In the genomic region with DNA sequence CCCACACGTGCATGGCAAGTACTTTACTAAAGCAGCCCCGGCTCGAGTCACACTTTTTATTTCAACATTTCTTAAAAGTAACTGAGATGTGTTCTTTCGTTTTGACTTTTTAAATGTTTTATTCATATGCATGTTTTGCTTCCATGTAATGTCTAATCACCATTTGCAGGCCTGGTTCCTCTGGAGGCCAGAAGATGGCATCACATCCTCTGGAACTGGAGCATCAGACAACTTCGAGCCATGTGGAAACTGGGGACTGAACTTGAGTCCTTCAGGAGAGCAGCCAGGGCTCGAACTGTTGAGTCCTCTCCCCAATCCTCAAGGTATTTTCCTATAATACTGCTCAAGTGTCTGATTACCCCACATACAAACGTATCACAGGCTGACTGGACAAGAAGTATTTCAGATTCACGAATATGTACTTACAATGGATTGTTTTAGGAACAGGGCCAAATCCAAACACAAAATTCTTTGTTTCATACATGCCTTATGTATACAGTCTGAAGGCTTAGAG, we compare ENCODE assay signal across 10 mouse cellular contexts. TPM values are rescaled to one million over a fixed set of nuclear protein-coding genes. Genes with fewer than 3 reads are reported as not detected.
A peak's percentile ranks its signal among the peaks of the same experiment; 100 is the strongest.
DNase-seq lines count a peak whose midpoint lies in the region; ATAC-seq and TF ChIP-seq lines count a peak whose summit lies in the region.
"Had no signal": no experiment of that assay in that cellular context is flagged by ENCODE, and none has a peak within 500 bp of the region (broad histone marks: within the 10 kb centered on the region; RNA-seq: fewer than 3 reads in every experiment).

No protein-coding gene starts in this region.

- no peak overlapping the region for H3K4me3 ChIP-seq in intestine, postnatal 0 days (ENCODE audit: low read depth, low read length)
- H3K4me3 ChIP-seq in intestine, embryonic 15.5 days (replicated peaks): no peak overlapping the region
- H3K4me3 ChIP-seq in lung, embryonic 16.5 days (ENCODE audit: low read length): no peak overlapping the region
- no peak overlapping the region for H3K4me3 ChIP-seq in stomach, postnatal 0 days (ENCODE audit: low read depth, low read length)
- H3K4me3 ChIP-seq: forebrain, embryonic 10.5 days had no signal

- H3K4me1 ChIP-seq in intestine, postnatal 0 days (replicated peaks; ENCODE audit: control insufficient read depth, insufficient read depth, low read length): no peaks in the 10 kb centered on the region
- no peaks in the 10 kb centered on the region for H3K4me1 ChIP-seq in intestine, embryonic 15.5 days (replicated peaks)
- H3K4me1 ChIP-seq in lung, embryonic 16.5 days (replicated peaks; ENCODE audit: control insufficient read depth, insufficient read depth, low read length): peaks cover 8% of the 10 kb centered on the region
- H3K4me1 ChIP-seq in stomach, postnatal 0 days (replicated peaks; ENCODE audit: control insufficient read depth, insufficient read depth): no peaks in the 10 kb centered on the region
- H3K4me1 ChIP-seq: forebrain, embryonic 10.5 days had no signal

- ATAC-seq in intestine, postnatal 0 days: no peak
- no peak; the same call in 1 of the 2 replicates for ATAC-seq in intestine, embryonic 15.5 days
- peak; percentile 31; the same call in 1 of the 2 replicates for ATAC-seq in lung, embryonic 16.5 days (ENCODE audit: low read depth)
- ATAC-seq in stomach, postnatal 0 days (ENCODE audit: low FRiP score, low TSS enrichment): no peak

- H3K9ac ChIP-seq in intestine, postnatal 0 days (ENCODE audit: low read depth, low read length): no peak overlapping the region
- no peak overlapping the region for H3K9ac ChIP-seq in intestine, embryonic 15.5 days
- H3K9ac ChIP-seq in lung, embryonic 16.5 days (ENCODE audit: low read length): no peak overlapping the region
- H3K9ac ChIP-seq in stomach, postnatal 0 days (ENCODE audit: low read length): no peak overlapping the region

- DNase-seq in lung, postnatal 25 days (ENCODE audit: low spot score): no peak
- peak; percentile 36 for DNase-seq in R1 (ENCODE audit: low read depth, low spot score)
- DNase-seq in stomach, postnatal 0 days (ENCODE audit: low spot score): no peak
- no peak for DNase-seq in spleen, adult 12 weeks (ENCODE audit: low spot score)
- DNase-seq: cerebellum, postnatal 36 days; left cerebral cortex, postnatal 4 days had no signal

- H3K4me2 ChIP-seq in intestine, postnatal 0 days (replicated peaks; ENCODE audit: low read depth): no peak overlapping the region
- no peak overlapping the region for H3K4me2 ChIP-seq in intestine, embryonic 15.5 days (replicated peaks)
- no peak overlapping the region for H3K4me2 ChIP-seq in lung, embryonic 16.5 days (ENCODE audit: low read depth, low read length)
- no peak overlapping the region for H3K4me2 ChIP-seq in stomach, postnatal 0 days (replicated peaks; ENCODE audit: low read depth)

- 72% methylated on average over 8 of the region's 8 CpGs for WGBS in intestine, postnatal 0 days
- WGBS in intestine, embryonic 15.5 days: 73% methylated on average over 8 of the region's 8 CpGs
- WGBS in lung, embryonic 16.5 days: 53% methylated on average over 8 of the region's 8 CpGs
- WGBS in stomach, postnatal 0 days: 57% methylated on average over 8 of the region's 8 CpGs

- peak; percentile 71 for TF ChIP-seq CTCF in intestine, postnatal 0 days (IDR thresholded peaks at IDR 0.05; ENCODE audit: low read depth)
- TF ChIP-seq CTCF in stomach, postnatal 0 days (IDR thresholded peaks at IDR 0.05; ENCODE audit: low read depth): peak; percentile 70

- H3K27ac ChIP-seq in intestine, postnatal 0 days (ENCODE audit: low read depth, low read length): no peak overlapping the region
- no peak overlapping the region for H3K27ac ChIP-seq in intestine, embryonic 15.5 days
- no peak overlapping the region for H3K27ac ChIP-seq in lung, embryonic 16.5 days (ENCODE audit: low read length)
- H3K27ac ChIP-seq in stomach, postnatal 0 days (replicated peaks): no peak overlapping the region
- H3K27ac ChIP-seq: forebrain, embryonic 10.5 days had no signal

- TF ChIP-seq EP300 in stomach, postnatal 0 days (optimal IDR thresholded peaks at IDR 0.05): no peak

- no peaks in the 10 kb centered on the region for H3K27me3 ChIP-seq in intestine, postnatal 0 days (replicated peaks; ENCODE audit: control insufficient read depth, insufficient read depth, low read length)
- H3K27me3 ChIP-seq in intestine, embryonic 15.5 days (replicated peaks): no peaks in the 10 kb centered on the region
- no peaks in the 10 kb centered on the region for H3K27me3 ChIP-seq in lung, embryonic 16.5 days (ENCODE audit: control insufficient read depth, insufficient read depth, low read depth, low read length)
- H3K27me3 ChIP-seq in stomach, postnatal 0 days (ENCODE audit: control insufficient read depth, insufficient read depth, low read length): no peaks in the 10 kb centered on the region

- H3K9me3 ChIP-seq in intestine, postnatal 0 days (ENCODE audit: control insufficient read depth): no peaks in the 10 kb centered on the region
- H3K9me3 ChIP-seq in intestine, embryonic 15.5 days: no peaks in the 10 kb centered on the region
- no peaks in the 10 kb centered on the region for H3K9me3 ChIP-seq in lung, embryonic 16.5 days (ENCODE audit: control insufficient read depth, low read length)
- no peaks in the 10 kb centered on the region for H3K9me3 ChIP-seq in stomach, postnatal 0 days (ENCODE audit: control insufficient read depth, low read length)
- H3K9me3 ChIP-seq: forebrain, embryonic 10.5 days had no signal

- H3K36me3 ChIP-seq in intestine, postnatal 0 days (ENCODE audit: control insufficient read depth, insufficient read depth): peaks cover 32% of the 10 kb centered on the region
- 0 out of 2 replicates have a peak, but pooled peaks cover 13% of the 10 kb centered on the region for H3K36me3 ChIP-seq in intestine, embryonic 15.5 days
- H3K36me3 ChIP-seq in lung, embryonic 16.5 days (ENCODE audit: control insufficient read depth, insufficient read depth, low read length): peaks cover 10% of the 10 kb centered on the region
- H3K36me3 ChIP-seq in stomach, postnatal 0 days (ENCODE audit: control insufficient read depth, insufficient read depth, low read length): peaks cover 8% of the 10 kb centered on the region; the same call in 1 of the 2 replicates

RNA-seq across cellular contexts. Expression of a gene that starts 10.1 kb away (rescaled TPM):
- polyA plus RNA-seq in intestine, postnatal 0 days (2015; fragmentation: Nextera tagmentation; extraction: Ambion mirVana): 59.9 and 65.1 TPM in 2 replicates
- polyA plus RNA-seq in intestine, embryonic 15.5 days (2015; fragmentation: Nextera tagmentation; extraction: Ambion mirVana): 57.7 and 66.6 TPM in 2 replicates
- polyA plus RNA-seq in lung, embryonic 16.5 days (2015; fragmentation: Nextera tagmentation; extraction: Ambion mirVana): 56.2 and 61.9 TPM in 2 replicates
- 38.3 and 46.5 TPM in 2 replicates for polyA plus RNA-seq in stomach, postnatal 0 days (2015; fragmentation: Nextera tagmentation; extraction: Ambion mirVana)

RNA-seq across cellular contexts. Expression of a gene that starts 56.3 kb away (rescaled TPM):
- not detected in 2 replicates for polyA plus RNA-seq in intestine, postnatal 0 days (2015; fragmentation: Nextera tagmentation; extraction: Ambion mirVana)
- polyA plus RNA-seq in intestine, embryonic 15.5 days (2015; fragmentation: Nextera tagmentation; extraction: Ambion mirVana): not detected in 2 replicates
- polyA plus RNA-seq in lung, embryonic 16.5 days (2015; fragmentation: Nextera tagmentation; extraction: Ambion mirVana): not detected in 2 replicates
- polyA plus RNA-seq in stomach, postnatal 0 days (2015; fragmentation: Nextera tagmentation; extraction: Ambion mirVana): not detected in 2 replicates
- polyA plus RNA-seq: forebrain, embryonic 10.5 days had no signal
